Mouse (Mus musculus) erythroblast, embryonic 14.5 days (primary cell): ENCODE measurements around the gene Ppil2.

Experiments
- GATA1 ChIP-seq: IDR thresholded peaks from 2 replicates; pipeline ENCODE4 v1.6.1; 2012; ENCODE audit warnings: low read length, inconsistent platforms, mixed read lengths
- TAL1 ChIP-seq: IDR thresholded peaks from 3 replicates; pipeline ENCODE4 v1.6.1; 2012; ENCODE audit warnings: low read length, inconsistent platforms, mixed read lengths

- TF ChIP-seq GATA1 (no peak), TAL1 (no peak)
These were observed 20.4 kb upstream of the Ppil2 start for GRCm38 (mm10) chr16:17131191-17132088.
